Mouse (Mus musculus): ENCODE measurements at regions not wholly inside any gene's neighbourhood (a gene's known extent, or its start where the extent isn't known, plus 50 kb on each side); places are given as distances from the start of the nearest gene placed in this dataset.
"Not testable (repeated sequence)": the region's sequence is repeated elsewhere in the genome, so short reads cannot be mapped to it uniquely, and the experiment has no call there.

DNA sequence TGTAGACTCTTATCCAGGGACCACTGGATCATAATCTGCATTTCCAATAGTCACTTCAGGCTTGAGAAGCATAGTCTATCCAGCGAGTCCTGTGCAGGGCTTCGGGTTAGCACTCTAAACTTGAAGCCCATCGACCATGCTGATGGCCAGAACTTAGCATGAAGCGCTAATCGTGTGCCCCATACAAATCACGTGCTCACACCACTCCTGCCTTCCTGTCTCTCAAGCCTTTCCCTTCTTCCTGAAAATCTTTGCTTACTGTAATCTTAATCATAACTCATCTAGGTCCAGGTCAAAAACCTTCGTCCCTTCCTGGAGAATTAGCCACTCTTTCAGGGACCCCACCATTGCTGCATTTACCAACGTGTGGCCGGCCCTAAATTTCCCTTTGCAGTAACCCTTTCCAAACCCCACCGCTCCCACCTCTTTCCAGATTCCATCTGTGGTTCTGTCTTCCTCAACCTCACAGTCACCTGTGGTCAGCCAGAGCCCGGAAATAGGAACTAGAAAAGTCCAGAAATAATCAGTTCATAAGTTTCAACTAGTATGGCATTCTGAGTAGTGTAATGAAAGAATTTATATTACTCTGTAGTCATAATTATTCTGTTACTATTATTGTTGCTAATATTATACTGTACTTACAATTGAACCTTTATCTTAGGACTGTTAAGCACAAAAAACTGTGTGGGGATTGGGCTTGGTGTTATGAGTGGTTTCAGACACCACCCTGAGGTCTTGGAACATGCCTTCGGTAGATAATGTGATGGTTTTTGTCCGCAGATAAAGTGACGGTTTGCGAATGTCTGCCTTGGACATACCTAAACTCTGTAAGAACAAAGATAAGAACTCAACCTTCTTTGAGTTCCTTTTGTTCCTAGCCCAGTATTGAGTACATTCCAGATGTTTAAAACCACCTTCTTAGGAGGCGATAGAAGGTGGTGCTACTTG, 57.3 kb upstream of the Slc1a3 start:
- peak; percentile 73 for ATAC-seq (replicated peaks; ENCODE audit: poor library complexity)

DNA sequence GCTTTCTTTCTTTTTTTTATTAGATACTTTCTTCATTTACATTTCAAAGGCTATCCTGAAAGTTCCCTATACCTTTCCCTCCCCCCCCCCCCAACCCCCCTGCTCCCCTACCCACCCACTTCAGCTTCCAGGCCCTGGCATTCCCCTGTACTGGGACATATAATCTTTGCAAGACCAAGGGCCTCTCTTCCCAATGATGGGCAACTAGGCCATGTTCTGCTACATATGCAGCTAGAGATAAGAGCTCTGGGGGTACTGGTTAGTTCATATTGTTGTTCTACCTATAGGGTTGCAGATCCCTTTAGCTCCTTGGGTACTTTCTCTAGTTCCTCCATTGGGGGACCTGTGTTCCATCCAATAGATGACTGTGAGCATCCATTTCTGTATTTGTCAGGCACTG, 55.6 kb upstream of the Slc1a3 start:
- ATAC-seq (replicated peaks; ENCODE audit: poor library complexity), result not testable (repeated sequence)

DNA sequence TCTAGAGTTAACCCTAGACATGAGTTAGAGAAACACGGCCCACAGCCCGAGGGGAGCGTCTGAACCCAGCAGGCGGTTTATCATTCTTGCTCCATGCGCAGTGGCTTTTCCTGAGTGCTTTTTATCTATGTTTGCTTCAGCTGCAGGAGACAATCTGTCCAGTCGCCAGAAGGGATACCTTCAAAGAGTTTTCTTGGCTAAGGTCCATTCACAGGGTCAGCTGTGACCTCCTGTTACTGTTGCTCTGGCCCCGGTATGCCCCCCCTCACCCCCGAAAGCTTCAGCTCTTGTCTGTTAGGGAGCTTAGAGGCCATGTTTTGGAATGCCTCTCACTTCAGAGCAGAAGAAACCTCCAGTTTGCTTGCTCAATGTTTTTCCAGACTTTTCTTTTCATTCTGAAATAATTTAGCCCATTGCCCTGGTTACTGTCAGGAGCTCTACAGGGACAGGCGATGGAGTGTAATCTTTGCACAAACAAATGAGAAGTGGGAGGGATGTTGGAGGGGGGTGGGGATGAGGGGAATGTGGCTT, 51.2 kb upstream of the Slc1a3 start:
- ATAC-seq (replicated peaks; ENCODE audit: poor library complexity), result peak; percentile 73

DNA sequence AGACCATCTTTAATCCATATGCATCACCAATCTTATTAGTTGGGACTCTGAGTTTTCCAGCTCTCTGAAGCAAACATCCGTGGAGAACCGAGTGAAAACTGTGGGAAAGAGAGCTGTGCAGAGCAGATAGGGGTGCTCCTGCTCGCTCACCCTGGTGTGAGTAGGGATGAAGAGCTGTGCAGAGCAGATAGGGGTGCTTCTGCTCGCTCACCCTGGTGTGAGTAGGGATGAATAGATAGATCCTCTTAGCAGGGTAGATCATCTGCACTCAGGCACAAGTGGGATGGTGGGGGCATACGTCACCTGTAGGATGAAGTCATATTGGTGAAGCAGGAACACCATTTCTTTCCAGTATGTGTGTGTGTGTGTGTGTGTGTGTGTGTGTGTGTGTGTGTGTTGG, 50.6 kb upstream of the Slc1a3 start:
- ATAC-seq (replicated peaks; ENCODE audit: poor library complexity), result peak; percentile 66

All from megakaryocyte progenitor cell, adult 5-6 weeks (primary cell).